ENCODE assay signal across 8 mouse cellular contexts in the genomic region with DNA sequence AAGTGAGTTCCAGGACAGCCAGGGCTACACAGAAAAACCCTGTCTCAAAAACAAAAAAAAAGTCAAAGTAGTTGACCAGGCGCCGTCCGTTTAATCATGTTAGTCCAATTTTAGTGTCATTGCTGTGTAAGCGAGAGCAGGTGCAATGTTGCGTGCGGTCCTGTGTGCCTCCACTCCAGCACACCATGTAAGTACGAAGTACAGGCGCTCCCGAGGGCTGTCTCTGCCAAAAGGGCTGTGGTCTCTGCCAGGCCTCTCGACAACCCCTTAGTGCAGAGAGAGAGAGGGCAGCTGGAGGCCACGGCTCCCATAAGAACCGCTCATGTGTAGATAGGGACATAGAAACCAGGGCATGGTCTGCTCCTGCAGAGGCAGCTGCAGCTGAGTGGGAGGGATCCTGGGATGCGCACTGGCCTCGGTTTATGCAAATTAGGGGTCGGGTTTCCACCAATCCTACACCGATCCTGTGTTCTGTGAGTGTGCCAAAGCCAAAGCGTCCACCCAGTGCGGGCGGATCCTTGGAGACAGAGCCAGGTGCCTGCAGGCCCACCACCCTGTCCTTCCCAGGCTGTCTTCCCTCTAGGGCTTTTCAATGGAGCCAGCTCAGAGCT. TPM values are rescaled to one million over a fixed set of nuclear protein-coding genes. Genes with fewer than 3 reads are reported as not detected.
DNase-seq lines count a peak whose midpoint lies in the region; ATAC-seq and TF ChIP-seq lines count a peak whose summit lies in the region.

No protein-coding gene starts in this region.

- H3K9ac ChIP-seq in forebrain, embryonic 11.5 days (ENCODE audit: low read length), result peak overlapping the region; percentile 4; the same call in 1 of the 2 replicates
- H3K9ac ChIP-seq in intestine, postnatal 0 days (ENCODE audit: low read depth, low read length), result no peak overlapping the region

- no peaks in the 10 kb centered on the region for H3K4me1 ChIP-seq in forebrain, embryonic 11.5 days (replicated peaks; ENCODE audit: control insufficient read depth, insufficient read depth, low read length)
- H3K4me1 ChIP-seq in intestine, postnatal 0 days (replicated peaks; ENCODE audit: control insufficient read depth, insufficient read depth, low read length), result no peaks in the 10 kb centered on the region

- no peaks in the 10 kb centered on the region for H3K9me3 ChIP-seq in forebrain, embryonic 11.5 days (ENCODE audit: control insufficient read depth, low read length)
- H3K9me3 ChIP-seq in intestine, postnatal 0 days (ENCODE audit: control insufficient read depth), result no peaks in the 10 kb centered on the region

- intact Hi-C loops in gastrocnemius, postnatal 14 days (cut with DNase I; ENCODE audit: low total_unique reads), result no loop called here

- 43% methylated on average over 19 of the region's 19 CpGs for WGBS in forebrain, embryonic 11.5 days
- 41% methylated on average over 19 of the region's 19 CpGs for WGBS in intestine, postnatal 0 days

- no peak overlapping the region for H3K4me3 ChIP-seq in forebrain, embryonic 11.5 days (ENCODE audit: low read depth, low read length)
- no peak overlapping the region for H3K4me3 ChIP-seq in intestine, postnatal 0 days (ENCODE audit: low read depth, low read length)

- H3K27ac ChIP-seq in forebrain, embryonic 11.5 days (ENCODE audit: low read depth, low read length), result peak overlapping the region; percentile 46; the same call in 1 of the 2 replicates
- no peak overlapping the region for H3K27ac ChIP-seq in intestine, postnatal 0 days (ENCODE audit: low read depth, low read length)

- TF ChIP-seq CTCF in intestine, postnatal 0 days (IDR thresholded peaks at IDR 0.05; ENCODE audit: low read depth), result no peak

- H3K27me3 ChIP-seq in forebrain, embryonic 11.5 days (ENCODE audit: control insufficient read depth, insufficient read depth, low read length), result no peaks in the 10 kb centered on the region
- H3K27me3 ChIP-seq in intestine, postnatal 0 days (replicated peaks; ENCODE audit: control insufficient read depth, insufficient read depth, low read length), result no peaks in the 10 kb centered on the region

- H3K36me3 ChIP-seq in forebrain, embryonic 11.5 days (ENCODE audit: control insufficient read depth, insufficient read depth, low read length), result peaks cover 3% of the 10 kb centered on the region
- H3K36me3 ChIP-seq in intestine, postnatal 0 days (ENCODE audit: control insufficient read depth, insufficient read depth), result peaks cover 34% of the 10 kb centered on the region

- H3K4me2 ChIP-seq in forebrain, embryonic 11.5 days (ENCODE audit: low read depth, low read length, severe bottlenecking), result peak overlapping the region; percentile 18; the same call in 1 of the 2 replicates
- H3K4me2 ChIP-seq in intestine, postnatal 0 days (replicated peaks; ENCODE audit: low read depth), result 0 out of 2 replicates have a peak overlapping the region, but pooled peaks have one; percentile 10

- ATAC-seq in forebrain, embryonic 11.5 days (replicated peaks; ENCODE audit: low FRiP score), result peak; percentile 86
- peak; percentile 76 for ATAC-seq in intestine, postnatal 0 days
- no peak for ATAC-seq in erythroid progenitor cell, adult 5-6 weeks (replicated peaks; ENCODE audit: low FRiP score, poor library complexity, severe bottlenecking)

- peak; percentile 52 for DNase-seq in gastrocnemius, postnatal 14 days
- DNase-seq in gastrocnemius, adult 8-10 months (ENCODE audit: low spot score in 2 of 2), result no peak
- peak; percentile 75 for DNase-seq in forebrain, embryonic 11.5 days (ENCODE audit: low spot score)
- DNase-seq in lung, postnatal 10 days, result peak; percentile 32
- peak; percentile 42 for DNase-seq in testis, postnatal 10 days (ENCODE audit: low spot score)
- DNase-seq in left cerebral cortex, adult 9 months (ENCODE audit: low spot score in 2 of 2), result no peak

RNA-seq across cellular contexts. Expression of a gene that starts 23.5 kb away (rescaled TPM):
- total RNA-seq in gastrocnemius, postnatal 14 days (2021), result 1 to 10 TPM; 7.3 to 7.7 TPM
- 1 to 10 TPM; 3.6 to 6.9 (median 6.6) TPM for total RNA-seq in gastrocnemius, adult 8-10 months (2022)
- 56.9 and 59.0 TPM in 2 replicates for polyA plus RNA-seq in forebrain, embryonic 11.5 days (2014; fragmentation: Nextera tagmentation; extraction: Ambion mirVana)
- 17.9 and 19.3 TPM in 2 replicates for polyA plus RNA-seq in intestine, postnatal 0 days (2015; fragmentation: Nextera tagmentation; extraction: Ambion mirVana)
- 13.0 and 21.4 TPM in 2 replicates for total RNA-seq in erythroid progenitor cell, adult 5-6 weeks (2015; ENCODE audit: low replicate concordance)
- 8.8 and 30.4 TPM in 2 replicates for total RNA-seq in erythroid progenitor cell, adult 5-6 weeks (2017; ENCODE audit: low replicate concordance)

RNA-seq across cellular contexts. Expression of a gene that starts 44.2 kb away (rescaled TPM):
- total RNA-seq in gastrocnemius, postnatal 14 days (2021), result 1 to 10 TPM; 7.4 to 7.8 TPM
- total RNA-seq in gastrocnemius, adult 8-10 months (2022), result 1 to 10 TPM in 2 of 4 experiments, under 1 TPM in 1, not detected in 1; 0.34 to 1.9 (median 1.3) TPM
- polyA plus RNA-seq in forebrain, embryonic 11.5 days (2014; fragmentation: Nextera tagmentation; extraction: Ambion mirVana), result 144 and 158 TPM in 2 replicates
- 15.4 and 17.5 TPM in 2 replicates for polyA plus RNA-seq in intestine, postnatal 0 days (2015; fragmentation: Nextera tagmentation; extraction: Ambion mirVana)
- not detected in 2 replicates for total RNA-seq in erythroid progenitor cell, adult 5-6 weeks (2015; ENCODE audit: low replicate concordance)
- 0.39 TPM in 1 of 2 replicates, not detected in the other for total RNA-seq in erythroid progenitor cell, adult 5-6 weeks (2017; ENCODE audit: low replicate concordance)

RNA-seq across cellular contexts. Expression of a gene that starts 49.7 kb away (rescaled TPM):
- 10 to 100 TPM; 39.1 to 44.7 TPM for total RNA-seq in gastrocnemius, postnatal 14 days (2021)
- 10 to 100 TPM; 26.5 to 33.6 (median 28.8) TPM for total RNA-seq in gastrocnemius, adult 8-10 months (2022)
- 142 and 146 TPM in 2 replicates for polyA plus RNA-seq in forebrain, embryonic 11.5 days (2014; fragmentation: Nextera tagmentation; extraction: Ambion mirVana)
- 88.5 and 89.5 TPM in 2 replicates for polyA plus RNA-seq in intestine, postnatal 0 days (2015; fragmentation: Nextera tagmentation; extraction: Ambion mirVana)
- 32.8 and 34.4 TPM in 2 replicates for total RNA-seq in erythroid progenitor cell, adult 5-6 weeks (2015; ENCODE audit: low replicate concordance)
- total RNA-seq in erythroid progenitor cell, adult 5-6 weeks (2017; ENCODE audit: low replicate concordance), result 35.5 and 44.9 TPM in 2 replicates

Comparison
In these comparisons a context has a peak if more than half of its experiments do, and no peak if none do; other contexts are left out.
1. DNase-seq: peak in gastrocnemius, postnatal 14 days (single experiment), forebrain, embryonic 11.5 days (single experiment), lung, postnatal 10 days (single experiment) and testis, postnatal 10 days (single experiment); none in gastrocnemius, adult 8-10 months (0 of 2) and left cerebral cortex, adult 9 months (0 of 2).